Mouse (Mus musculus) forebrain, postnatal 0 days (tissue): ENCODE data around the gene C1qtnf1. TPM values are rescaled to one million over a fixed set of nuclear protein-coding genes. Genes with fewer than 3 reads are reported as not detected.

ENCODE experiments used
- ATAC-seq: fragments of 200-750 bp; cut with Nextera tagmentation; 2 replicates; pipeline ENCODE4 v1.8.0; 2017; ENCODE audit warnings: mild to moderate bottlenecking, moderate library complexity
- DNase-seq: peaks from one replicate; pipeline ENCODE4 v3.0.0-alpha.2; 2015
- H3K27ac ChIP-seq: fragments of 300-500 bp; sonication (generic); 2 replicates; pipeline ENCODE4 v1.5.1; 2014; ENCODE audit warnings: low read depth, mild to moderate bottlenecking, antibody characterized with exemption, low read length, moderate library complexity, mixed read lengths
- H3K27me3 ChIP-seq: fragments of 300-500 bp; sonication (generic); 2 replicates; pipeline ENCODE4 v1.6.1; 2014; ENCODE audit warnings: mild to moderate bottlenecking, low read length, mixed read lengths; ENCODE audit not compliant: insufficient read depth
- H3K36me3 ChIP-seq: fragments of 300-500 bp; sonication (generic); 2 replicates; pipeline ENCODE4 v1.6.1; 2014; ENCODE audit warnings: mild to moderate bottlenecking, moderate library complexity; ENCODE audit not compliant: insufficient read depth
- H3K4me1 ChIP-seq: fragments of 300-500 bp; sonication (generic); 2 replicates; pipeline ENCODE4 v1.6.1; 2014; ENCODE audit warnings: antibody characterized with exemption; ENCODE audit not compliant: insufficient read depth
- H3K4me2 ChIP-seq: fragments of 300-500 bp; sonication (generic); 2 replicates; pipeline ENCODE4 v1.6.1; 2014; ENCODE audit warnings: low read depth, mild to moderate bottlenecking, moderate library complexity
- H3K4me3 ChIP-seq: fragments of 300-500 bp; sonication (generic); 2 replicates; pipeline ENCODE4 v1.5.1; 2014; ENCODE audit warnings: low read depth, low read length, mixed read lengths
- H3K9ac ChIP-seq: fragments of 300-500 bp; sonication (generic); 2 replicates; pipeline ENCODE4 v1.6.1; 2014; ENCODE audit warnings: mild to moderate bottlenecking
- H3K9me3 ChIP-seq: fragments of 300-500 bp; sonication (generic); 2 replicates; pipeline ENCODE4 v1.6.1; 2016; ENCODE audit warnings: low read length
- CTCF ChIP-seq: sonication (generic); IDR thresholded peaks from 2 replicates; pipeline ENCODE4 v1.5.1; 2016; ENCODE audit warnings: antibody characterized with exemption, control low read depth, low read depth
- WGBS: fragments of 180-500 bp; shearing (Covaris S2); extraction: QIAGEN DNeasy Blood & Tissue Kit; methylation state at CpG from one replicate; pipeline ENCODE4 v1.1.7; 2014; 5-methylcytosine and 5-hydroxymethylcytosine counted together
- polyA plus RNA-seq: library from polyadenylated mRNA; unstranded; fragments of >200 nt; fragmentation: Nextera tagmentation; extraction: Ambion mirVana; gene quantifications from 2 replicates; pipeline ENCODE4 v1.2.1, GENCODE M21; 2015
- total RNA-seq: library from RNA; depleted of rRNA; stranded (reverse); fragments of >200 nt; gene quantifications from 2 replicates; pipeline ENCODE4 v1.2.3, GENCODE M21; 2014

C1qtnf1 gene
- total and polyA plus RNA-seq, 2 experiments from 2014 or later = 5.9 to 8.5 TPM

DNA sequence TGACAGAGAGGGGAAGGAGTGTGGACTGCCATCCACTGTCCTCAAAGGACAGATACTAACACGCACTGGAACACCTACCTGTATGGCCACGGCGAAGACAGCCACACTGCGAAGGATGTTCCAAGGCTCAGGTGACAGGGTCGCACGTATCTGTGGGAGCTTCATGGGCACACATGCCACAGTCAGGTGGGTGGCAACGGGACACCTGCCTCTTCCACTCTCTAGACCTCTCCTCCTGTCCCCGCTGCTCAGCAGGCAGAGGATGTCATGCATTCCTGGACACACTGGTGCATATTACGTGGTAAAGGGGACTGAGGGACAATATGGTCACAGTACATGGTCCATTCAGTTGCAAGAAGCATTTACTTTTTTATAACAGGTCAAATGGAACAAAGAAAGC lies 10.5 kb upstream of the C1qtnf1 start:
- H3K27me3 ChIP-seq = no peaks in the 10 kb centered on the region
- H3K27ac ChIP-seq = no peak overlapping the region
- peaks cover 9% of the 10 kb centered on the region for H3K4me1 ChIP-seq
- H3K9ac ChIP-seq = no peak overlapping the region
- TF ChIP-seq CTCF = no peak
- no peak for DNase-seq
- peak overlapping the region; percentile 96; the same call in 1 of the 2 replicates for H3K4me3 ChIP-seq
- H3K4me2 ChIP-seq = peak overlapping the region; percentile 84
- no peak for ATAC-seq
- H3K9me3 ChIP-seq = no peaks in the 10 kb centered on the region
- peaks cover 11% of the 10 kb centered on the region; the same call in 1 of the 2 replicates for H3K36me3 ChIP-seq
- 93% methylated on average over 9 of the region's 9 CpGs for WGBS

DNA sequence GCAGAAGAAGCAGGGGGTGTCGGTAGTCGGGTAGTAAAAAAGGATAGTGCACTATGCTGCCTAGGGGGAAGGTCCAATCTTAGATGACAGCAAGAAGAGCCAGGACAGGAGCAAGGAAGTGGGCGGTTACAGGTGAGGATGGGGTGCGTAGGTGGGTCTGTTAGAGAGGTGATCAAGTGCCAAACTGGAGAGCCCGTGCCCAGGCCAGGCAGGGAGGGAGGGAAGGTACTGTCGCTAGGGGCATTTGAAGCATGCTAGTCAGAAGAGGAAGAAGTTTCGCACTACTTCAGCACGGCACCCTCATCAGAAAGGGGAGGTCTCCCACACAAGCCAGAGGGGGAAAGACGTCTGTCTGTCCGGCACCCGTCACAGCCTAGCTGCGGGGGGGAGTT lies 9.6 kb upstream of the C1qtnf1 start:
- no peak; the same call in 1 of the 2 replicates for ATAC-seq
- H3K4me3 ChIP-seq = peak overlapping the region; percentile 96
- H3K27ac ChIP-seq = peak overlapping the region; percentile 82

DNA sequence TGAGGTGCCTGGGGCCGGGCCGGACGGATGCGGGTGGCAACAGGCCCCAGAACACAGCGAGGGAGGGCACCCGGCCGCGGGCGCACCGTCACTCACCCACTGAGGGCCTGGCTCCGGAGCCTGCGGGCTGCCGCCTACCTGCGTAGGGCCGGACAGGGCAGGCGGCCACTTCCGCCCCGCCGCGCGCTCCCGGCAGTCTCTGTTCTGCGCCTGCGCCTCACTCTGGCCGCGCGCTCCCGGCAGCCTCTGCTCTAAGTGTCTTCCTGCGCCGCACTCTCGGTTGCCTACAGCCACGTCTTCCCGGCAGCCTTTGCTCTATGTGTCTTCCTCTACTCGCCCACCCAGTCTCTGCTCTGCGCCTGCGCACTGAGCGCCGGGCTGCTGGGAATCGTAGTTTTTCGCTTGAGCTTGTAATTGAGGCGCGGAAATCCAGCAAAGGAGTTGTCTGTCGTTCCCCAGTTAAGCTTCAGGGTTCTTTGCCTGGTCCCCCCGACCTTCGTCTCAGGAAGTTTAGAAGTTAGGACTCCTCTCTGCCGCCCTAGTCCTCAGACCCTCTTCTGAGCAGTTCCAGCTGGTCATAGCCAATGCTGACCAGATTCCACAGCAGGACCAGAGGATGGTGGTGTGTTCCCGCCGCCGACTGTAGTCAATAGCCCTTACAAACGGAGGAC lies 9.0 kb upstream of the C1qtnf1 start, which contains the start of gene Cant1:
Gene Cant1, minus strand, starts transcription at position 253 of the 671 bp plus-strand sequence.
- no peaks in the 10 kb centered on the region for H3K27me3 ChIP-seq
- WGBS = under 1% methylated on average over 48 of the region's 50 CpGs
- H3K4me2 ChIP-seq = peak within 1 kb of the TSS; percentile 84
- TF ChIP-seq CTCF = no peak
- H3K36me3 ChIP-seq = peaks cover 11% of the 10 kb centered on the region; the same call in 1 of the 2 replicates
- no peaks in the 10 kb centered on the region for H3K9me3 ChIP-seq
- peak within 1 kb of the TSS; percentile 82 for H3K27ac ChIP-seq
- peak within 1 kb of the TSS; percentile 97 for H3K9ac ChIP-seq
- H3K4me3 ChIP-seq = peak within 1 kb of the TSS; percentile 96
- DNase-seq = peak; percentile 99
- peak; percentile 96 for ATAC-seq
- peaks cover 21% of the 10 kb centered on the region for H3K4me1 ChIP-seq

More for the DNA sequence above, 9.6 kb upstream of the C1qtnf1 start:
- 5% methylated on average over 12 of the region's 12 CpGs for WGBS
- Histone ChIP-seq H3K9ac (peak overlapping the region; percentile 97), H3K27me3 (no peaks in the 10 kb centered on the region), H3K36me3 (peaks cover 11% of the 10 kb centered on the region; the same call in 1 of the 2 replicates), H3K9me3 (no peaks in the 10 kb centered on the region), H3K4me2 (peak overlapping the region; percentile 84), H3K4me1 (peaks cover 16% of the 10 kb centered on the region)
- TF ChIP-seq CTCF = 0 out of 2 replicates have a peak, but pooled peaks have one; percentile 11
- DNase-seq = no peak

DNA sequence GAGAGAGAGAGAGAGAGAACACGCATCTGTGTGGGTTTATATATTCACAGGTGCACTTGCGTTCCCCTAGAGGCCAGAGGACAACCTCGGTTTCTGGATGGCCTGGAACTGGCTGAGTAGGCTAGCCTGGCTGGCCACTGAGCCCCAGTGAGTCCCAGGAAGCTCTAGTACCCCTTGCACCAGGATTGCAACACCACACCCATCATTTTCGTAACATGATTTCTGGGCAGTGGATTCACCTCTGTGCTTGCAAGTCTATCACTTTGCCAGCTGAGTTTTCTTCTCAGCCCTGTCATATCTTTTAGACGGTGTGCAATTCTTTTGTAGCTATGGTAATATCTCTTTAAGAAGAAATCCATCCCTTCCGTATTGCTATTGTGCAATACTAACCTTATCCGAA lies 7.7 kb upstream of the C1qtnf1 start:
- H3K27ac ChIP-seq = no peak overlapping the region
- peaks cover 22% of the 10 kb centered on the region for H3K4me1 ChIP-seq
- no peaks in the 10 kb centered on the region for H3K9me3 ChIP-seq
- no peak for TF ChIP-seq CTCF
- no peak overlapping the region for H3K4me2 ChIP-seq
- 73% methylated on average over 7 of the region's 7 CpGs for WGBS
- no peak for DNase-seq
- H3K4me3 ChIP-seq = no peak overlapping the region
- H3K9ac ChIP-seq = no peak overlapping the region
- no peaks in the 10 kb centered on the region for H3K27me3 ChIP-seq
- H3K36me3 ChIP-seq = 0 out of 2 replicates have a peak, but pooled peaks cover under 1% of the 10 kb centered on the region
- no peak for ATAC-seq

DNA sequence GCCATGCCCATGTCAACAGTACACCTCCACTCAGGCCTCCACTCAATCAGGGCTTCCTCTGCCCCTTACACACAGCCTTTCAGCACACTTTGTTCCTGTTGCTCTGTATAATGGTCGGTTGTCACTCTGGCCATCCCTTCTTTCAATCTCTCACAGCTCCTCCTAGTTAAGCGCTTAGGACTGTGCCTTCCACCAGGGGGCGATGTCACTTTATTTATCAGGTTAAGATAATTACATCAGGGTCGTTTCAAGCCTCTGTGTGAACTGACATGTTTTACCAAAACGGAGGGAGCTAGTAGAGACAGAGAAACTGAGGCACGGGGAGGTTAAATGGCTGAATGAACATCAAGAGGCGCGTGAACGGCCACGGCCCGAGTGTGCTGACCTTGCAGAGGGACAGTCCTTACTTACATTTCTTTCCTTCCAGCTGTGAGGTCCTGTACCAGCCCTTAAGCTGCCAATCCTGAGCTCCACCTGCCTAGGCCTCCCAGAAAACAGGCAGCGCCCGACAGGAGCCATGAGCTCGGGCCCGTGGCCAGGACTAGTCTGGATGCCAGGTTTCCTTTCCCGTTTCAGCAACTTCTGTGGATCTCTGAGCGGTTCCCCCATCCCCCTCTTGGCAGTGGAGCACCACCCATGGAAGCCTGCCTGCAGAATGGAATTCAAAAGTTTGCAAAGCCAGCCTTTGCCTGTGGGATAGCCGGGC lies 4.6 kb upstream of the C1qtnf1 start:
- Histone ChIP-seq H3K36me3 (no peaks in the 10 kb centered on the region), H3K4me3 (no peak overlapping the region), H3K9me3 (no peaks in the 10 kb centered on the region), H3K9ac (0 out of 2 replicates have a peak overlapping the region, but pooled peaks have one; percentile 31), H3K4me2 (peak overlapping the region; percentile 41), H3K27me3 (no peaks in the 10 kb centered on the region), H3K27ac (peak overlapping the region; percentile 41; the same call in 1 of the 2 replicates), H3K4me1 (peaks cover 24% of the 10 kb centered on the region)
- DNase-seq (peak; percentile 89), ATAC-seq (peak; percentile 46)
- TF ChIP-seq CTCF = peak; percentile 91
- 3% methylated on average over 18 of the region's 18 CpGs for WGBS

DNA sequence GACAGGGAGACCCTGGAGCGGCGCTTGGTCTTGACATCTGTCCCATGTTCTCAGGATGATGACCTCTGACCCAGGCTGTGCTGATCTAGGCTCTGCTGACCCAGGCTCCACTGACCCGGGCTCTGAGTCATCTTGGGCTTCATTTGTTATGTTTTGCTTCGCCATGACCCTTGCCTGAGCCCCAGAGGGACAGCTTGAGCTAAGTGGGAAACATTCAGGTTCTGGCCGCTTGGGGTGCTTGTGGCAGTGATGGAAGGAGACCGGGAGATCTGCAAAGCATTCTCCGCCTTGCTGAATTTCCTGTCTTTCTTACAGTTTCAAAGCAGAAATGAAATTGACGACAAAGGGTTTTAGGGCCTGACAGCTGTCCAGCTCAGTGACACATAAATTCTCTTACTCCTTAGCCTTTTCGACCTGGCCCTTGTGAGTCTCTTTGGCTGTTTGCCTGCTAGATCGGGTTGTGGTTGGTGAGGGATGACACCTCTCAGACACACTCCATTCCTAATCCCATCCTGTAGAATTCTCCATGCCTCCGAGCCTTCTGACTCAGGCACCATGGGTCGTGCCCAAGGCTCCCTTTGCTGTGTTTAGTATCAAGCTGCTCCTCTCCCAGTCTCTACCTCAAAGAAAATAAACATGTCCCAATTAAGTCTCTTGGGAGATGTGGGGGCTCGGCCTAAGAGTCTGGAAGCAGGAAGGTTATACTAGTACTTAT lies 3.2 kb upstream of the C1qtnf1 start:
- no peaks in the 10 kb centered on the region for H3K9me3 ChIP-seq
- H3K4me1 ChIP-seq = peaks cover 23% of the 10 kb centered on the region
- no peaks in the 10 kb centered on the region for H3K36me3 ChIP-seq
- no peaks in the 10 kb centered on the region for H3K27me3 ChIP-seq
- DNase-seq (no peak), ATAC-seq (no peak)
- no peak overlapping the region for H3K9ac ChIP-seq
- no peak overlapping the region for H3K4me3 ChIP-seq
- 73% methylated on average over 13 of the region's 13 CpGs for WGBS
- H3K4me2 ChIP-seq = no peak overlapping the region
- 0 out of 2 replicates have a peak overlapping the region, but pooled peaks have one; percentile 48 for H3K27ac ChIP-seq
- no peak for TF ChIP-seq CTCF
